Mouse (Mus musculus): ENCODE results near the gene Gtpbp8. TPM values are rescaled to one million over a fixed set of nuclear protein-coding genes. Genes with fewer than 3 reads are reported as not detected.

The Gtpbp8 gene
- total RNA-seq (2021): 10 to 100 TPM; 25.6 to 25.9 TPM

- intact Hi-C loops (cut with DNase I): no loop called here
- peak; percentile 83 to 85 for DNase-seq (ENCODE audit: extremely low spot score in 1 of 2, low spot score in 2 of 2)
These were observed at the start of gene Gtpbp8 for GRCm38 (mm10) chr16:44745866-44746562. TSS of gene Gtpbp8 (minus strand) at chr16:44746363.

GRCm38 (mm10) chr16:44794416-44794815, 48.3 kb upstream of the Gtpbp8 start:
- no peak for DNase-seq (ENCODE audit: extremely low spot score in 1 of 2, low spot score in 2 of 2)
- intact Hi-C loops (cut with DNase I): no loop called here

GRCm38 (mm10) chr16:44786934-44787333, 40.8 kb upstream of the Gtpbp8 start:
- intact Hi-C loops (cut with DNase I): no loop called here

GRCm38 (mm10) chr16:44780751-44781150, 34.6 kb upstream of the Gtpbp8 start:
- intact Hi-C loops (cut with DNase I): no loop called here
- no peak for DNase-seq (ENCODE audit: extremely low spot score in 1 of 2, low spot score in 2 of 2)

More at GRCm38 (mm10) chr16:44786934-44787333, 40.8 kb upstream of the Gtpbp8 start:
- DNase-seq (ENCODE audit: extremely low spot score in 1 of 2, low spot score in 2 of 2): no peak

GRCm38 (mm10) chr16:44779494-44779893, 33.3 kb upstream of the Gtpbp8 start:
- intact Hi-C loops (cut with DNase I): no loop called here
- DNase-seq (ENCODE audit: extremely low spot score in 1 of 2, low spot score in 2 of 2): no peak

GRCm38 (mm10) chr16:44778538-44779147, 32.5 kb upstream of the Gtpbp8 start:
- no peak for DNase-seq (ENCODE audit: extremely low spot score in 1 of 2, low spot score in 2 of 2)
- intact Hi-C loops (cut with DNase I): no loop called here

GRCm38 (mm10) chr16:44774201-44774600, 28.0 kb upstream of the Gtpbp8 start:
- intact Hi-C loops (cut with DNase I): no loop called here
- DNase-seq (ENCODE audit: extremely low spot score in 1 of 2, low spot score in 2 of 2): no peak

GRCm38 (mm10) chr16:44773673-44774072, 27.5 kb upstream of the Gtpbp8 start:
- DNase-seq (ENCODE audit: extremely low spot score in 1 of 2, low spot score in 2 of 2): no peak
- intact Hi-C loops (cut with DNase I): no loop called here

GRCm38 (mm10) chr16:44772577-44772976, 26.4 kb upstream of the Gtpbp8 start:
- intact Hi-C loops (cut with DNase I): no loop called here

GRCm38 (mm10) chr16:44767967-44768366, 21.8 kb upstream of the Gtpbp8 start:
- DNase-seq (ENCODE audit: extremely low spot score in 1 of 2, low spot score in 2 of 2): peak in 1 of 2 experiments; percentile 19
- intact Hi-C loops (cut with DNase I): loop anchor here (5.0 kb wide), 1 partner anchor 324 kb away; the partner anchor contains the start of gene Ccdc80

More at GRCm38 (mm10) chr16:44772577-44772976, 26.4 kb upstream of the Gtpbp8 start:
- DNase-seq (ENCODE audit: extremely low spot score in 1 of 2, low spot score in 2 of 2): no peak

GRCm38 (mm10) chr16:44767506-44767905, 21.3 kb upstream of the Gtpbp8 start:
- no peak for DNase-seq (ENCODE audit: extremely low spot score in 1 of 2, low spot score in 2 of 2)
- intact Hi-C loops (cut with DNase I): loop anchor here (5.0 kb wide), 1 partner anchor 325 kb away; the partner anchor contains the start of gene Ccdc80

GRCm38 (mm10) chr16:44766320-44766892, 20.2 kb upstream of the Gtpbp8 start:
- no peak for DNase-seq (ENCODE audit: extremely low spot score in 1 of 2, low spot score in 2 of 2)
- intact Hi-C loops (cut with DNase I): loop anchor here (5.0 kb wide), 1 partner anchor 326 kb away; the partner anchor contains the start of gene Ccdc80

GRCm38 (mm10) chr16:44765555-44766319, 19.6 kb upstream of the Gtpbp8 start, which contains the start of gene Cd200r1:
TSS of gene Cd200r1 (plus strand) at chr16:44765736.
- intact Hi-C loops (cut with DNase I): loop anchor here (5.0 kb wide), 1 partner anchor 327 kb away; the partner anchor contains the start of gene Ccdc80
- DNase-seq (ENCODE audit: extremely low spot score in 1 of 2, low spot score in 2 of 2): no peak

GRCm38 (mm10) chr16:44761811-44762210, 15.6 kb upstream of the Gtpbp8 start:
- no peak for DNase-seq (ENCODE audit: extremely low spot score in 1 of 2, low spot score in 2 of 2)
- intact Hi-C loops (cut with DNase I): no loop called here

GRCm38 (mm10) chr16:44757700-44758099, 11.5 kb upstream of the Gtpbp8 start:
- no peak for DNase-seq (ENCODE audit: extremely low spot score in 1 of 2, low spot score in 2 of 2)
- intact Hi-C loops (cut with DNase I): no loop called here

- DNase-seq (ENCODE audit: extremely low spot score in 1 of 2, low spot score in 2 of 2): no peak
- intact Hi-C loops (cut with DNase I): no loop called here
These were observed 1.8 kb upstream of the Gtpbp8 start for GRCm38 (mm10) chr16:44748007-44748406.

- DNase-seq (ENCODE audit: extremely low spot score in 1 of 2, low spot score in 2 of 2): no peak
- intact Hi-C loops (cut with DNase I): no loop called here
These were observed 695 bp downstream of the Gtpbp8 start for GRCm38 (mm10) chr16:44745471-44745865.

- no peak for DNase-seq (ENCODE audit: extremely low spot score in 1 of 2, low spot score in 2 of 2)
- intact Hi-C loops (cut with DNase I): no loop called here
These were observed 3.4 kb downstream of the Gtpbp8 start for GRCm38 (mm10) chr16:44742753-44743152.

- no peak for DNase-seq (ENCODE audit: extremely low spot score in 1 of 2, low spot score in 2 of 2)
- intact Hi-C loops (cut with DNase I): loop anchor here (10.0 kb wide), 2 partner anchors 359 to 409 kb away; partner anchors contain the start of gene Ccdc80
These were observed 10.0 kb downstream of the Gtpbp8 start for GRCm38 (mm10) chr16:44736118-44736517.
